In the genomic region with DNA sequence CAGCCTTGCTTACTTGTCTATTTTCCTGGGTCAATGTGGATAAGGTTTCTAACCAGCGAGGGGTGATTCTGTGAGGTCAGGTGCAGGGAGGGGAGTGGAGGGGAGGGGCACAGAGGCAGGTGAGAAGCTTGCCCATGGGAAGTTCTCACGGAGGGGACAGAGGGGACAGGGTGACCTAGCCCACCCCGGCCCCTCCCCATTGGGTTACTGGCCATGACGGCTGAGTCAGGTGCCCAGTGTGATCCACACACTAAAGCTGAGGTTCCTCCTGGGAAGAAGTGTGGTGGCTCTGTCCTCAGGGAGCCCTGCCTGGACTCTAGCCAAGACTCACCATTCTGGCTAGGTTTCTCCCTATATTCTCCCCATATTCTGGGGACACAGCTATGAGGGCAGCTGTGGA, we compare ENCODE assay signal across 25 mouse cellular contexts.
DNase-seq lines count a peak whose midpoint lies in the region; ATAC-seq and TF ChIP-seq lines count a peak whose summit lies in the region.
"Had no signal": no experiment of that assay in that cellular context is flagged by ENCODE, and none has a peak within 500 bp of the region (broad histone marks: within the 10 kb centered on the region; RNA-seq: fewer than 3 reads in every experiment).

No protein-coding gene starts in this region.

- H3K36me3 ChIP-seq in kidney, embryonic 14.5 days (ENCODE audit: control insufficient read depth, insufficient read depth, low read length), result no peaks in the 10 kb centered on the region
- no peaks in the 10 kb centered on the region for H3K36me3 ChIP-seq in kidney, postnatal 0 days (ENCODE audit: insufficient read depth, low read length)
- no peaks in the 10 kb centered on the region for H3K36me3 ChIP-seq in kidney, adult 2 months (ENCODE audit: control insufficient read depth, insufficient read depth, low read length)
- H3K36me3 ChIP-seq in neural tube, embryonic 12.5 days, result no peaks in the 10 kb centered on the region
- H3K36me3 ChIP-seq in neural tube, embryonic 15.5 days, result no peaks in the 10 kb centered on the region
- H3K36me3 ChIP-seq: embryonic facial prominence, embryonic 12.5 days; embryonic facial prominence, embryonic 15.5 days; forebrain, embryonic 12.5 days; heart, embryonic 10.5 days; heart, embryonic 13.5 days; hindbrain, embryonic 12.5 days had no signal

- H3K9me3 ChIP-seq in kidney, embryonic 14.5 days (ENCODE audit: control insufficient read depth, low read length), result no peaks in the 10 kb centered on the region
- no peaks in the 10 kb centered on the region for H3K9me3 ChIP-seq in kidney, postnatal 0 days (replicated peaks; ENCODE audit: low read length)
- no peaks in the 10 kb centered on the region for H3K9me3 ChIP-seq in neural tube, embryonic 12.5 days
- no peaks in the 10 kb centered on the region for H3K9me3 ChIP-seq in neural tube, embryonic 15.5 days (replicated peaks)
- H3K9me3 ChIP-seq: embryonic facial prominence, embryonic 12.5 days; embryonic facial prominence, embryonic 15.5 days; forebrain, embryonic 12.5 days; heart, embryonic 10.5 days; hindbrain, embryonic 12.5 days had no signal

- no peak overlapping the region for H3K4me3 ChIP-seq in kidney, embryonic 14.5 days (ENCODE audit: low read length)
- no peak overlapping the region for H3K4me3 ChIP-seq in kidney, postnatal 0 days (replicated peaks; ENCODE audit: low read depth, low read length)
- H3K4me3 ChIP-seq in kidney, adult 2 months (ENCODE audit: insufficient read depth, low read depth, low read length), result no peak overlapping the region
- H3K4me3 ChIP-seq in neural tube, embryonic 12.5 days, result no peak overlapping the region
- no peak overlapping the region for H3K4me3 ChIP-seq in neural tube, embryonic 15.5 days (replicated peaks)
- H3K4me3 ChIP-seq: embryonic facial prominence, embryonic 12.5 days; embryonic facial prominence, embryonic 15.5 days; forebrain, embryonic 12.5 days; heart, adult 2 months; heart, embryonic 10.5 days; heart, embryonic 13.5 days; hindbrain, embryonic 12.5 days had no signal

- H3K4me2 ChIP-seq in kidney, embryonic 14.5 days (replicated peaks; ENCODE audit: low read depth, low read length), result no peak overlapping the region
- H3K4me2 ChIP-seq in kidney, postnatal 0 days (ENCODE audit: low read length), result no peak overlapping the region
- H3K4me2 ChIP-seq in neural tube, embryonic 12.5 days (replicated peaks), result no peak overlapping the region
- no peak overlapping the region for H3K4me2 ChIP-seq in neural tube, embryonic 15.5 days
- H3K4me2 ChIP-seq: embryonic facial prominence, embryonic 12.5 days; embryonic facial prominence, embryonic 15.5 days; forebrain, embryonic 12.5 days; heart, embryonic 13.5 days; hindbrain, embryonic 12.5 days had no signal

- 30% methylated on average over 4 of the region's 4 CpGs for WGBS in kidney, embryonic 14.5 days
- 41% methylated on average over 4 of the region's 4 CpGs for WGBS in kidney, postnatal 0 days
- 34% methylated on average over 4 of the region's 4 CpGs for WGBS in kidney, adult 2 months
- 61% methylated on average over 4 of the region's 4 CpGs for WGBS in neural tube, embryonic 12.5 days
- WGBS in neural tube, embryonic 15.5 days, result 60% methylated on average over 4 of the region's 4 CpGs

- peak overlapping the region; percentile 15; the same call in 1 of the 2 replicates for H3K27ac ChIP-seq in kidney, embryonic 14.5 days (ENCODE audit: low read depth, low read length)
- H3K27ac ChIP-seq in kidney, postnatal 0 days, result no peak overlapping the region
- no peak overlapping the region for H3K27ac ChIP-seq in kidney, adult 2 months (ENCODE audit: insufficient read depth, low read depth, low read length)
- H3K27ac ChIP-seq in neural tube, embryonic 12.5 days, result no peak overlapping the region
- H3K27ac ChIP-seq in neural tube, embryonic 15.5 days (replicated peaks), result no peak overlapping the region
- H3K27ac ChIP-seq: embryonic facial prominence, embryonic 12.5 days; embryonic facial prominence, embryonic 15.5 days; forebrain, embryonic 12.5 days; heart, adult 2 months; heart, embryonic 10.5 days; heart, embryonic 13.5 days; hindbrain, embryonic 12.5 days had no signal

- no peak for DNase-seq in kidney, adult 11 months
- no peak for DNase-seq in kidney, postnatal 0 days (ENCODE audit: low spot score)
- DNase-seq in kidney, adult 2 months, result no peak
- DNase-seq: adrenal gland, adult 2 months; adrenal gland, postnatal 14 days; cerebellum, adult 11 months; cerebellum, adult 2 months; cerebellum, adult 9-11 months; gastrocnemius, postnatal 10 days; gastrocnemius, postnatal 36 days; heart, adult 2 months; heart, postnatal 14 days; heart, postnatal 4 days had no signal

- H3K27me3 ChIP-seq in kidney, embryonic 14.5 days (ENCODE audit: control insufficient read depth, insufficient read depth, low read length), result peaks cover 32% of the 10 kb centered on the region; the same call in 1 of the 2 replicates
- H3K27me3 ChIP-seq in kidney, postnatal 0 days (ENCODE audit: insufficient read depth, low read length), result no peaks in the 10 kb centered on the region
- no peaks in the 10 kb centered on the region; the same call in 1 of the 2 replicates for H3K27me3 ChIP-seq in kidney, adult 2 months (replicated peaks; ENCODE audit: control insufficient read depth, insufficient read depth, low read length)
- H3K27me3 ChIP-seq in neural tube, embryonic 12.5 days (replicated peaks), result peaks cover 49% of the 10 kb centered on the region
- peaks cover 43% of the 10 kb centered on the region for H3K27me3 ChIP-seq in neural tube, embryonic 15.5 days (replicated peaks)

- no peak for TF ChIP-seq CTCF in kidney, postnatal 0 days (IDR thresholded peaks at IDR 0.05; ENCODE audit: low read depth)
- no peak for TF ChIP-seq CTCF in kidney, adult 2 months (conservative IDR thresholded peaks at IDR 0.05; ENCODE audit: insufficient read depth, insufficient read length, low read depth, low read length)

- no peak for TF ChIP-seq POLR2A in kidney, adult 2 months (IDR thresholded peaks at IDR 0.05; ENCODE audit: low read depth, low read length)

- ATAC-seq in kidney, embryonic 14.5 days (ENCODE audit: low FRiP score, low TSS enrichment), result peak; percentile 52
- ATAC-seq in kidney, postnatal 0 days (replicated peaks; ENCODE audit: low FRiP score, low read depth), result peak; percentile 41
- no peak for ATAC-seq in neural tube, embryonic 12.5 days (ENCODE audit: low FRiP score, low read depth)
- ATAC-seq in neural tube, embryonic 15.5 days (ENCODE audit: low FRiP score), result no peak
- ATAC-seq: CD4-positive, CD25-positive, alpha-beta regulatory T cell, adult 4 months; forebrain, embryonic 16.5 days; hindbrain, embryonic 16.5 days had no signal

- 0 out of 2 replicates have a peak, but pooled peaks cover 9% of the 10 kb centered on the region for H3K4me1 ChIP-seq in kidney, embryonic 14.5 days (ENCODE audit: control insufficient read depth, insufficient read depth, low read length)
- no peaks in the 10 kb centered on the region; the same call in 1 of the 2 replicates for H3K4me1 ChIP-seq in kidney, postnatal 0 days (replicated peaks; ENCODE audit: insufficient read depth, low read length)
- no peaks in the 10 kb centered on the region for H3K4me1 ChIP-seq in kidney, adult 2 months (ENCODE audit: control insufficient read depth, insufficient read depth, low read length)
- H3K4me1 ChIP-seq in neural tube, embryonic 12.5 days, result peaks cover 11% of the 10 kb centered on the region
- H3K4me1 ChIP-seq in neural tube, embryonic 15.5 days, result peaks cover 11% of the 10 kb centered on the region

- no peak overlapping the region for H3K9ac ChIP-seq in kidney, embryonic 14.5 days (ENCODE audit: low read depth, low read length)
- H3K9ac ChIP-seq in kidney, postnatal 0 days (ENCODE audit: low read depth, low read length), result no peak overlapping the region
- H3K9ac ChIP-seq in neural tube, embryonic 12.5 days, result 0 out of 2 replicates have a peak overlapping the region, but pooled peaks have one; percentile 23
- no peak overlapping the region for H3K9ac ChIP-seq in neural tube, embryonic 15.5 days (replicated peaks)
- H3K9ac ChIP-seq: embryonic facial prominence, embryonic 12.5 days; embryonic facial prominence, embryonic 15.5 days; forebrain, embryonic 12.5 days; heart, embryonic 13.5 days; hindbrain, embryonic 12.5 days had no signal

Comparison
In these comparisons a context has a peak if more than half of its experiments do, and no peak if none do; other contexts are left out.
1. ATAC-seq: peak in kidney, embryonic 14.5 days (single experiment) and kidney, postnatal 0 days (single experiment); none in neural tube, embryonic 12.5 days (single experiment) and neural tube, embryonic 15.5 days (single experiment).